Mouse (Mus musculus) lung, postnatal 14 days (tissue): ENCODE results near the gene Mllt3.
A peak's percentile ranks its signal among the peaks of the same experiment; 100 is the strongest.

ENCODE experiments used
- DNase-seq: peaks from one replicate; pipeline ENCODE4 v3.0.0; 2021

Gene Mllt3

DNA sequence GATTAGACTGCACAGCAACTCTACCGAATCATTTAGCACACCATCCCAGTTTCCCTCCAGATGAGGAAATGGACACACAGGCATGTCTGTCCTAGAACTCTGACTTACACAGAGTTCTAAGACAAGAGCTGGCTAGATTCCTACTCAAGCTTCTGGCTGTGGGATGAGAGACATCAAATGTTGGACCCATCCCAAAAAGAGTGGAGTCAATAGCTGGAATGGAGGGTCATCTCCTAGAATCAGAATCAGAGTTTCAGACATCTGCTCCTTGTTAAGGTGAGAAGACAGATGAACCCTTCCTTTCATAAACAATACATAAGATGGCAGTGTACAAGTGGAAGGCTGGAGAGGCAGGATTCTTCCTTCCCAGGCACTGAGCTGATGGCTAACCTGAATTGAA lies 214.9 kb downstream of the Mllt3 start:
- no peak for DNase-seq

DNA sequence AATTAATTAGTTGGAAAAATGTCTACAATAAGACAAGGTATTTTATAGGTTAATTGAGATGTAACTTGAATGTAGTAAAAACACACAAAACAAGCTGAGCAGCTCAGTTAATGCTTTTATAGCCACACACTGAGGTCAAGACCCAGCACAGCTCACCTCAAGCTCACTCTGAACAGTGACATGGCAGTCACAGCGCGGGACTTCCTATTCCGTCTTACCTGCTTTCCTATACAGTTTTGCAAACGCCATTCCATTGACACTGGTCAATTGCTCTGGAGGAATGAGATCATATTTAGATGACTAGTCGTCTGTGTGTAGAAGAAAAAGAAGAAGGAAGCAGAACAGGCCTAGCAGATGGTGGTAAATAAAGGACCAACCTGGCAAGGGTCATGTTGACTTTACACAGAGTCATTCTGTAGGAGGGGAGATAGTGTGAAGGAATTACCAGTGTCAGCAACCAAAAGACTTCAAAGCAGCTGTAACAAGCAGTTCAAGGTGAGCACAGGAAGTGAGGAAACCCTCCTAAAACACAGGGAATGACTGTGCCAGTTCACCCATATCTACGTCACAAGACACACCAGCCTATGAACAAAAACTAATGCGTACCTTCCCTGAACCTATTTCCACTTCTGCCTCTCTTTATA lies 217.6 kb downstream of the Mllt3 start:
- DNase-seq, result no peak

- DNase-seq, result no peak
Measured at GRCm38 (mm10) chr4:87811899-87812298, 221.3 kb downstream of the Mllt3 start.

DNA sequence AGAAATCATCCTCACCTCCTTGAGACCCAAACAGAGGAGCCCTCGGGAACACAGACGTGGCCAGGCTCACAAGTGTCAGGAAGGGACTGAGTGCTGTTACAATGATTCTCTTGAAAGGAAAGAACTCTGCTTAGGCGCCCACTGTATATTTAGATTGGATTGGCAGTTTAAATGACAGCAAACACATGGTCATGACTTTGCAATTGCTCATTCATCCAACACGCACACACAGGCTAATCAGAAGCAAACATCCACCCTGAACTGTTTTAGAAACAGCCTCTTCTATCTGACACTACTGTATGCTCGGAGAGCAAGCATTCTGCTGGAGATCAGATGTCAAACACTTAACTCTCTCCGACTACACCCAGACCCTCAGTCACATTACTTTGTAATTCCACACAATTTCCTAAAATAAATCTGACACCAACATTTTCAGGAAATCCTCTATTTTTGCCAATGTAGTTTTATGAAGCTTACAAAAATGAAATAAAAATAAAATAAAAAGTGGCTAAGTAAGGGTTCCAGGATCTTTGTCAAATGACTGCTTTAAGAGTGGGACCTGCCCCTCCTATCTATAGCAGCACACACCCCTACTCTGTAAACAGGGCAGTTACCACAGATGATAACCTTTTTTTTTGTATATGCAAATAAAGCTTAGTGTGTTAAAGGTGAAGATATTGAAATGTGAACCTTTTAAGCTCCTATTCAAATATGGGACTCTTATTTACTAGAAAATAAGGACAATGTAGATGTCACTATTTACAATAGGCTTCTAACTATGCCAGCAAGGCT lies 226.8 kb downstream of the Mllt3 start:
- no peak for DNase-seq

GRCm38 (mm10) chr4:87804576-87804975 lies 228.6 kb downstream of the Mllt3 start:
- DNase-seq, result no peak

DNA sequence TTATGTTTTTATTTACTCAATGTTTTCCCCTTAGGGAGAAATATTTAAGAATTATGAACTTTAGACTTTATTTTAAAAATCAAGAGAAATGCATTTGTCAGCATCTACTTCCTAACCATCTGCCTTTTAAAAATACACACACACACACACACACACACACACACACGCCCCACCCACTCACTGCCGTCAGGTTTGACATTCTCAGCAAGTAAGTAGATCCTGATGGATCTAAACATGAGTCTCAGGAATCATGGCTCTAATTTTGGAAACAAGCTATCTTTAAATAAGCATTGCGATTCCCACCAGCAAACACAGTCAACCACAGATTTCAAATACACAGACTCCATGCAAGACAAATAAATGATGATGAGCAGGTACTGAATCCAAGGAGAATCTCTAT lies 229.9 kb downstream of the Mllt3 start:
- DNase-seq, result no peak

DNA sequence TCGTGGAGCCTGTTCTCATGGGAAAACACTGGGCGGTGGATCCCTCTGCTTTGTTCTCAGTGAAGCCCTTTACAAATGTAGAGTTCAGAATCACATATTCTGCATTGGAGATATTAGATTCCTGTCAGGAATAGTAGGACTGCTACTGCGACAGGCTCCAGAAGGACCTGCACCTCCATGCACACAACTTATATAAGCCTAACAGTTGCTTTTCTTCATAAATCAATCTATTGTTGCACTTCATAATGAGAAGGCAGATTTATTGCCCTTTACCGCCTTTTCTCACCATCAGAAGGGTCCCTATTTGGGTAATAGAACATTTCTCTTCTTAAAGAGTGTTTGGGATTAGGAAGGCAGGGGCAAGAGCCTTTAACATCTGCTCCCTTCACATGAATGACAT lies 231.0 kb downstream of the Mllt3 start:
- no peak for DNase-seq

- DNase-seq, result no peak
Measured at GRCm38 (mm10) chr4:87801332-87801731, 231.8 kb downstream of the Mllt3 start.

DNA sequence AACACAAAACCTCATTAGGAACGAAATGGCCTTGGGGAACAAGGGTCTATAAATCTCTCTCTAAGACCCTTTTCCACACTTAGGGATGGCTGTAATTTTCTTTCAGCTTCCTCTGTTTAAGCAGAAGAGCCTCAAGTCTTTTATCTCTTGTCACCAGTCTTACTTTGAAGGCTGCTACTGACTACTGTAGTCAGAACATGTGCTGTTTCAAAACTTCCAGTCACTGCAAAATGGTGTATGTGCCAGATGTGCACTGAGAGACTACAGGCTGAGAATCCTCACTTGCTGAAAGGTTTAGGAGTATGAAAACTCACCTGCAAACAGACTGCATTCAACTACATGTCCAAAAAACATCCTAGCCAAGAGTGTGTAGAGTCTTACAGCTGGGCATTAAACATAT lies 232.9 kb downstream of the Mllt3 start:
- DNase-seq, result no peak

DNA sequence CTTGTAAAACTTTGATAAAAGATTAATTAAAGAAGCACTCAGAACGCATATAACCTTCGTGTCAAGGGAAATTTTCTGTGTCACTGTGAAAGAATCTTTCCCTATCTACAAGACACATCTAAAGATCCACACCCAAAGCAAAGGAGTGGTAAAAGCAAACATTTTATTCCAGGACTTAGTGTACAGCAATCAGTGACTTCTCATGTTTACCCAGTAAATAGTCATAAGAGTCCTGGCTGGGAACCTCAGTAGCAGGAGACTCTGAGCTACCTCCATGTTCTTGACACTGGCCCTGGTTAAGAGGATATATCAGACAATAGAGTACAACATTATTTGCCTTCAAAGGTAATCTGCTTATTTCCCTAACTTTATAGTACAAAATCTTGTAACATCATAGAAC lies 233.7 kb downstream of the Mllt3 start:
- no peak for DNase-seq

DNA sequence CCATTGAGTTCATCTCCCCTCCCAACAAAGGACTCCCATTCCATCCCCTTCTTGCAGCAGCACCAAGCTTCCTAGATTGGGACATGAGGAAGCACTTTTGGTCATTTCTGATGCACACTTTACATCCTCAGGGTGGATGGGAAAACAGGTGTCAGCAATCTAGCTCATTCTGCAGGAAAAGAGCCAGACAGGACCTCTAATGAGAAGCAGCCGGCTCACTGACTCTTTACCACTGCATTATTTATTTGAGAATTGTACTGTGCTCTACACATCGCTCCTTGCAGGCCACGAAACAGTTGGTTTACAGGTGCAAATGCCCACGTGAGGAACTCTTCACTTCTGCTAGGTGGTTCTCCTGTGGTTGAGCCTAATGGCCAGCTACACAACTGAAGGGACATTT lies 237.9 kb downstream of the Mllt3 start:
- DNase-seq, result no peak

DNA sequence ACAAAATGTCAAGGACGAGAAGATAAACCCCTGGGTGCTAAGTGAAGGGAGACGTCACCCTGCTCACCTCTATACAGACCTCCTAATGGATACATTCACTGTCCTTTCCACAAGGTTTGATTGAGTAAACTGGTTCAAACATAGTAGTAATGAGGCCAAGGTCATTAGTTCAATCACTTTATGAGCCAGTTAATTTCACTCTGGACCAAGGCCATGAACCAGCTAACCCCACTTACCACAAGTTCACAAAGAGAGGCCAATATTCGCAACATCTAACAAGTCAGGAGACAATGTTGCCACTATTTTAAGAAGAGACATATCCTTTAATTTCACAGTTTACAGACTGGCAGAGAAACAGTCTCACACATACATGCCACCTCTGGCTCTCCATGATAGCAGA lies 238.9 kb downstream of the Mllt3 start:
- DNase-seq, result no peak

DNA sequence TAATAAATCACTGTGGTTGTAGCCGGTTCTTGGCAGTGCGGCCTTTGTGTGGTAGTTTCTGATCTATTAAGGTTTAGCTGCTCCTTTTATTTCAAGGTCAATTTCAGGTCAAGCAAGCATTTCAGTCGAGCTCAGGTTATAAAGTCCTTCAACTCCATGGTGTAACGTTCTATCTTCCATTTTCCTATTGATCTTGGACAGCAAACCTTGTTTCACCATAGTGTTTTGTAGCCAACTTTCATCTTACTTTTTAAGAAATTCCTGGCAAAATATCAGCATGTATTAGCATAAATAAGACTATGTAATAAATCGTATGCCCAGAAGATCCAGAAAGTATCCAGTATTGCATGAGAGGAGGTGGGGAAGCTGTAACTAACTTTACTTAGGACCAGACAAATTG lies 240.7 kb downstream of the Mllt3 start:
- DNase-seq, result no peak

GRCm38 (mm10) chr4:87789446-87789845 lies 243.7 kb downstream of the Mllt3 start:
- DNase-seq, result no peak

DNA sequence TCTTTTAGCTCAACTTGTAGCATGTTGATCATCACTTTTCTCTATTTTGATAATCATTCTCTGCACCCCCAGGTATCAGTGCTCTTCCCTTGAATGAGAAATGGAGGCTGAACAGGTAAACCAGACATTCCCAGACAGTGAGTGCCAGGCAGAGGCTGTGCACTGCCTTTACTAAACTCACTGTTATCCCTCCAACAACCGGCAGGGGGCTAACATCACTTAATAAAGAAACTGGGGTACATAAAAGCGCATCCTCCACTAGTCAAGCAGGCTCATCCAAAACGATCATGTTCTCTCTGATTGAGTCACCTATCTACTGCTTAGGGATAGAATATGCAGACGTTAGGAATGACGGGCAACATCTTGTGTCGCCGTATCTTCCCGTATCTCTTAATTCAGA lies 244.5 kb downstream of the Mllt3 start:
- peak; percentile 74 for DNase-seq

DNA sequence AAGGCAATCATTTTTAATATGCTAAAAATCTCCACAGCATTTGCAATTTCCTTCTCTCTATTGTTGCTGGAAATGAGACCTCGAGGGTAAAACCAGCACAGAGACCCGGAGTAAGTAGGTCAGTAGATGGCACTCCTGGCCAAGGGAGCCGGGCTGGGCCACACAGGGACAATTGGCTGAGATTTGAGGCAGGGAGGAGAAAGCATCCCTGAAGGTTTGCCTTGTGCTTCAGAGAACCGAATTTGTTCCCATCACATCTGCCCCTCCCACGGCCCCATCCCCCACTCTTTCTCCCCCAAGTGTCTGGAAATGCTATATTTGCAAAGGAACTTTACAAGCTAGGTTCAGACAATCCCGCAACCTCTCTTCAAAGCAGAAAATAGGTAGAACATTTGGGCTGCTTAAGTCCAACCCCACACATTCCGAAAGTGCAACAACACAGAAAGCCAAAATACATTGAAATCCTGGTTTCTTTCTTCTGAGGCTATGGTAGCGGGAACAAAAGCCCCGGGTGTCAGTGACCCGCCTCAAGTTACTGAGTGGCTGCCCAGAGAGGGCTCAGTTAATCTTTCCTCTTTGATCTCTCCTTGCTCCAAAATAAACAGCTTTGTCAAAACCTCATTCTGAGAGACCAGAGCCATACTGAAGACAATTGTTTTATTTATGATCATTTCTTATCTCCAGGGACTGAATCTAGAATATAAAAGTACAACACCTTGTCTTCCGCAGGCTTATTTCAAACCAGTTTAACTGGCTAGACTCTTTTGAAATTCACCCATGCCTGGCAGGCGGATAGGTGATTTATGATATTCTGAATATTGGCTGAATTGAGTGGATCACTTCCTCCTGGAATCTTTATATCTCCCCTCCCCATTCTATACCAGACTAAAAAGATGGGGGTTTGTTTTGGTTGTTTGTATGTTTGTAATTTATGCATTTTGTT lies 247.8 kb downstream of the Mllt3 start:
- DNase-seq, result peak; percentile 59

DNA sequence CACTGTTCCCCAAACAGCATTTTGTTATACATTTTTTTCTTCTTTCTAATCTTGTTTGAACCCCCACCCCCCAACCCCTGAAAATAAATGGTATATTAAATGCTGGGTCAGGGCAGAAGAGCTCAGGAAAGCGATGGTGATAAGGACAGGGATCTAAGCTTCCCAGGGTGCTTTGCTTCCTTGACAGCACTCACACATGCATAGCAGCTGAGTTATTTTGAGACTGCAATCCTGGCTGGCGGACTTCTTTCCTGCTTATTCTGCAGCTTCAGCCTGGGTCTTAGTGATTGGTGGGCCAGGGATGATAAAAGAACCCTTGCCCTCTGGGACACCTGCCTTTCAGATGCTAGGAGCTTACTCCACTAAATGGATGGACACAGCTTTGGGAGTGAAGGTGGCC lies 249.4 kb downstream of the Mllt3 start:
- DNase-seq, result no peak

DNA sequence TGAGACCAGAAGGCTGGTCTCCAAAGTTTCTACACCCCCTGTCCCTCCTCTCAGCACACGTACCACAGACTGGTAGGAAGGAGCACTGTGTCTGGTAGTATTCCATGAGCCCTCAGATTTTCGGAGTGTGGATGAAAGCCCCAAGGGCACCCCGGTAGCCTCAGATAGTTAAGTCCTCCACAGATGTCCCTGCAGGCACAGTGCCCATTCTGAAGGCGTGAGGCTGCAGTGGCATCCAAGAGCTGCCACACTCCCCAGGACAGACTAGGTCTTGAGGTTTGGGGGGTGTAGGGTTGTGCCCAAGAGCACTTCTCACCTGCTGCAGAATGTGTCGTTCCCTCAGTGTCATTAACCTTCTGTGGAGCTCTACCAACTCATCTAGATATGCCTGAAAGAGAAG lies 251.2 kb downstream of the Mllt3 start:
- no peak for DNase-seq

GRCm38 (mm10) chr4:87775721-87776120 lies 257.4 kb downstream of the Mllt3 start:
- DNase-seq, result peak; percentile 30

DNA sequence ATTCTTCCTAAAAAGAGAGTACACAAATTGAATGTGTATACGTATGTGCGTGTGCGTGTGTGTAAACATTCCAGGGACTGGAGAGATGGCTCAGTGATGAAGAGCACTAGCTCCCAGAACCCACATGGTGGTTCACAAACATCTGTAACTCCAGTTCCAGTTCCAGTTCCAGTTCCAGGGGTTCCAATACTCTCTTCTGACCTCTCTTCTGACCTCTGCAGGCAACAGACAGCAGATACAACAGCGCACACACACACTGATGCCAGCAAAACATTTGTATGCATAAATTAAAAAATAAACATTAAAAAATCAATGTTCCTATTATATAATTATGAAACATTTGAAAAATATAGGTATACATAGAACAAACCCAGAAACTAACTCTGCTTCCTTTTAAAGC lies 258.6 kb downstream of the Mllt3 start:
- no peak for DNase-seq

GRCm38 (mm10) chr4:87767711-87768561 lies 265.2 kb downstream of the Mllt3 start:
- DNase-seq, result no peak

DNA sequence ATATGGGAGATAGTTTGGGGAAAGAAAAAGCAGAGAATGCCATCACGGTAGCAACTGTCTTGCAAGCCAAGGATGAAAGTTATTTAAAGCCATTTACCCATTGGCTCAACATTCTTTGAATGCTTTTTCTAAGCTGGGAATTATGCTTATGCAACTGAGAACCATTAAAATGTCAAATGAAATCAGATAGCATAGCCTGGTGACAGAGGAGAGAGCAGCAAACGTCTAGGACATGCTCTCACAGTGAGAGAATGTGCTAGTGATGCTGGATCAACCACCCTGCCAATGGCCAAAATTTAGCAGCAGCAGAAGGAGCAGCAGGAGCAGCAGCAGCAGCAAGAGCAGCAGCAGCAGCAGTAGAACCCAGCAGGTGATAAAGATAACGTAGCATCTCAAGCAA lies 267.4 kb downstream of the Mllt3 start:
- DNase-seq, result no peak

GRCm38 (mm10) chr4:87761075-87761474 lies 272.1 kb downstream of the Mllt3 start:
- DNase-seq, result no peak
